Mouse (Mus musculus): ENCODE measurements at regions not wholly inside any gene's neighbourhood (a gene's known extent, or its start where the extent isn't known, plus 50 kb on each side); places are given as distances from the start of the nearest gene placed in this dataset.

- Histone ChIP-seq H3K4me1 (ENCODE audit: control insufficient read depth, insufficient read depth, insufficient read length, low read length) (no peaks in the 10 kb centered on the region), H3K27ac (replicated peaks; ENCODE audit: low read depth, low read length) (no peak overlapping the region), H3K4me3 (ENCODE audit: insufficient read depth, low read depth, low read length) (no peak overlapping the region)
Measured at GRCm38 (mm10) chr10:91260416-91260815, 79.3 kb upstream of the Tmpo start.

- H3K27ac ChIP-seq (replicated peaks; ENCODE audit: low read depth, low read length) = no peak overlapping the region
- H3K4me3 ChIP-seq (ENCODE audit: insufficient read depth, low read depth, low read length) = no peak overlapping the region
- no peaks in the 10 kb centered on the region for H3K4me1 ChIP-seq (ENCODE audit: control insufficient read depth, insufficient read depth, insufficient read length, low read length)
Measured at GRCm38 (mm10) chr10:91249681-91250195, 68.6 kb upstream of the Tmpo start.

- Histone ChIP-seq H3K27ac (replicated peaks; ENCODE audit: low read depth, low read length) (no peak overlapping the region), H3K4me1 (ENCODE audit: control insufficient read depth, insufficient read depth, insufficient read length, low read length) (peaks cover 14% of the 10 kb centered on the region), H3K4me3 (ENCODE audit: insufficient read depth, low read depth, low read length) (no peak overlapping the region)
Measured at GRCm38 (mm10) chr10:91244297-91244696, 63.2 kb upstream of the Tmpo start.

- no peak overlapping the region for H3K4me3 ChIP-seq (ENCODE audit: insufficient read depth, low read depth, low read length)
- H3K27ac ChIP-seq (replicated peaks; ENCODE audit: low read depth, low read length) = no peak overlapping the region
- H3K4me1 ChIP-seq (ENCODE audit: control insufficient read depth, insufficient read depth, insufficient read length, low read length) = peaks cover 14% of the 10 kb centered on the region
Measured at GRCm38 (mm10) chr10:91242491-91243046, 61.5 kb upstream of the Tmpo start.

GRCm38 (mm10) chr10:91241611-91242005, 60.5 kb upstream of the Tmpo start:
- Histone ChIP-seq H3K4me3 (ENCODE audit: insufficient read depth, low read depth, low read length) (no peak overlapping the region), H3K4me1 (ENCODE audit: control insufficient read depth, insufficient read depth, insufficient read length, low read length) (peaks cover 14% of the 10 kb centered on the region), H3K27ac (replicated peaks; ENCODE audit: low read depth, low read length) (0 out of 2 replicates have a peak overlapping the region, but pooled peaks have one; percentile 12)

- peaks cover 14% of the 10 kb centered on the region for H3K4me1 ChIP-seq (ENCODE audit: control insufficient read depth, insufficient read depth, insufficient read length, low read length)
- H3K27ac ChIP-seq (replicated peaks; ENCODE audit: low read depth, low read length) = peak overlapping the region; percentile 19; the same call in 1 of the 2 replicates
- H3K4me3 ChIP-seq (ENCODE audit: insufficient read depth, low read depth, low read length) = no peak overlapping the region
Measured at GRCm38 (mm10) chr10:91240856-91241610, 59.9 kb upstream of the Tmpo start.

- H3K4me1 ChIP-seq (ENCODE audit: control insufficient read depth, insufficient read depth, insufficient read length, low read length) = peaks cover 14% of the 10 kb centered on the region
- H3K27ac ChIP-seq (replicated peaks; ENCODE audit: low read depth, low read length) = no peak overlapping the region
- no peak overlapping the region for H3K4me3 ChIP-seq (ENCODE audit: insufficient read depth, low read depth, low read length)
Measured at GRCm38 (mm10) chr10:91240320-91240719, 59.2 kb upstream of the Tmpo start.

GRCm38 (mm10) chr10:91236844-91237243, 55.7 kb upstream of the Tmpo start:
- H3K4me3 ChIP-seq (ENCODE audit: insufficient read depth, low read depth, low read length) = no peak overlapping the region
- H3K27ac ChIP-seq (replicated peaks; ENCODE audit: low read depth, low read length) = 0 out of 2 replicates have a peak overlapping the region, but pooled peaks have one; percentile 4
- H3K4me1 ChIP-seq (ENCODE audit: control insufficient read depth, insufficient read depth, insufficient read length, low read length) = peaks cover 10% of the 10 kb centered on the region

GRCm38 (mm10) chr10:91234709-91235108, 53.6 kb upstream of the Tmpo start:
- Histone ChIP-seq H3K4me1 (ENCODE audit: control insufficient read depth, insufficient read depth, insufficient read length, low read length) (no peaks in the 10 kb centered on the region), H3K4me3 (ENCODE audit: insufficient read depth, low read depth, low read length) (no peak overlapping the region), H3K27ac (replicated peaks; ENCODE audit: low read depth, low read length) (no peak overlapping the region)
